Mouse (Mus musculus): Measurements from ENCODE around the gene Edf1. TPM values are rescaled to one million over a fixed set of nuclear protein-coding genes. Genes with fewer than 3 reads are reported as not detected.

Gene Edf1
- total RNA-seq, 1 experiment, result 179 TPM

GRCm38 (mm10) chr2:25575432-25576027 is 17.9 kb downstream of the Edf1 start:
- H3K9ac ChIP-seq (ENCODE audit: insufficient read depth, low read depth, low read length, poor library complexity, severe bottlenecking), result peak overlapping the region; percentile 28; the same call in 1 of the 2 replicates
- peak overlapping the region; percentile 49 to 54; a peak in 3 of 4 replicates for H3K4me3 ChIP-seq (ENCODE audit: insufficient read depth in 1 of 2, low read depth in 1 of 2, low read length in 2 of 2, poor library complexity in 1 of 2, severe bottlenecking in 1 of 2)
- H3K9me3 ChIP-seq (ENCODE audit: control insufficient read depth, insufficient read depth, low read depth, low read length), result no peaks in the 10 kb centered on the region
- in situ Hi-C loops (cut with MboI; ENCODE audit: low sequenced_read_pairs in 2 of 2, unreplicated experiment in 2 of 2), result no loop called here
- TF ChIP-seq HCFC1 (IDR thresholded peaks at IDR 0.05; ENCODE audit: borderline replicate concordance, insufficient read depth, low read length) (no peak), MAFK (IDR thresholded peaks at IDR 0.05; ENCODE audit: insufficient read depth, low read depth, low read length) (no peak), ZC3H11A (IDR thresholded peaks at IDR 0.05; ENCODE audit: borderline replicate concordance, low read depth, low read length) (no peak), CHD2 (IDR thresholded peaks at IDR 0.05; ENCODE audit: low read depth, low read length) (no peak), ZNF384 (IDR thresholded peaks at IDR 0.05; ENCODE audit: low read depth, low read length) (no peak)
- no peak overlapping the region for H3K27ac ChIP-seq (ENCODE audit: insufficient read depth, low read depth, low read length, poor library complexity, severe bottlenecking)
- H3K36me3 ChIP-seq (ENCODE audit: control insufficient read depth, insufficient read depth, low read length, poor library complexity, severe bottlenecking), result peaks cover 3% of the 10 kb centered on the region; the same call in 1 of the 2 replicates
- DNase-seq (ENCODE audit: low read depth, low spot score), result no peak
- peaks cover 0 to 29% of the 10 kb centered on the region in 2 experiments; a peak in 2 of 4 replicates for H3K4me1 ChIP-seq (ENCODE audit: control insufficient read depth in 2 of 2, insufficient read depth in 2 of 2, low read length in 2 of 2, poor library complexity in 1 of 2)

GRCm38 (mm10) chr2:25576028-25576850 is 18.6 kb downstream of the Edf1 start:
- H3K27ac ChIP-seq (ENCODE audit: insufficient read depth, low read depth, low read length, poor library complexity, severe bottlenecking), result no peak overlapping the region

GRCm38 (mm10) chr2:25576965-25577891 is 19.6 kb downstream of the Edf1 start:
- Histone ChIP-seq H3K9ac (ENCODE audit: insufficient read depth, low read depth, low read length, poor library complexity, severe bottlenecking) (peak overlapping the region; percentile 13), H3K36me3 (ENCODE audit: control insufficient read depth, insufficient read depth, low read length, poor library complexity, severe bottlenecking) (no peaks in the 10 kb centered on the region), H3K4me1 (ENCODE audit: control insufficient read depth in 2 of 2, insufficient read depth in 2 of 2, low read length in 2 of 2, poor library complexity in 1 of 2) (peaks cover 0 to 34% of the 10 kb centered on the region in 2 experiments; a peak in 2 of 4 replicates), H3K27ac (ENCODE audit: insufficient read depth, low read depth, low read length, poor library complexity, severe bottlenecking) (no peak overlapping the region), H3K4me3 (ENCODE audit: insufficient read depth in 1 of 2, low read depth in 1 of 2, low read length in 2 of 2, poor library complexity in 1 of 2, severe bottlenecking in 1 of 2) (peak overlapping the region; percentile 22 to 34; a peak in 3 of 4 replicates), H3K9me3 (ENCODE audit: control insufficient read depth, insufficient read depth, low read depth, low read length) (no peaks in the 10 kb centered on the region)
- TF ChIP-seq CHD2 (IDR thresholded peaks at IDR 0.05; ENCODE audit: low read depth, low read length) (no peak), ZC3H11A (IDR thresholded peaks at IDR 0.05; ENCODE audit: borderline replicate concordance, low read depth, low read length) (no peak), ZNF384 (IDR thresholded peaks at IDR 0.05; ENCODE audit: low read depth, low read length) (no peak), MAFK (IDR thresholded peaks at IDR 0.05; ENCODE audit: insufficient read depth, low read depth, low read length) (no peak), HCFC1 (IDR thresholded peaks at IDR 0.05; ENCODE audit: borderline replicate concordance, insufficient read depth, low read length) (no peak)
- no peak for DNase-seq (ENCODE audit: low read depth, low spot score)
- in situ Hi-C loops (cut with MboI; ENCODE audit: low sequenced_read_pairs in 2 of 2, unreplicated experiment in 2 of 2), result no loop called here

More at GRCm38 (mm10) chr2:25576028-25576850, 18.6 kb downstream of the Edf1 start:
- H3K4me3 ChIP-seq (ENCODE audit: insufficient read depth in 1 of 2, low read depth in 1 of 2, low read length in 2 of 2, poor library complexity in 1 of 2, severe bottlenecking in 1 of 2), result 0 out of 4 replicates have a peak overlapping the region, but pooled peaks of 1 of the 2 experiments have one; percentile 8
- DNase-seq (ENCODE audit: low read depth, low spot score), result no peak
- peaks cover 0 to 30% of the 10 kb centered on the region in 2 experiments; a peak in 2 of 4 replicates for H3K4me1 ChIP-seq (ENCODE audit: control insufficient read depth in 2 of 2, insufficient read depth in 2 of 2, low read length in 2 of 2, poor library complexity in 1 of 2)
- no peaks in the 10 kb centered on the region; the same call in 1 of the 2 replicates for H3K36me3 ChIP-seq (ENCODE audit: control insufficient read depth, insufficient read depth, low read length, poor library complexity, severe bottlenecking)
- no peaks in the 10 kb centered on the region for H3K9me3 ChIP-seq (ENCODE audit: control insufficient read depth, insufficient read depth, low read depth, low read length)
- in situ Hi-C loops (cut with MboI; ENCODE audit: low sequenced_read_pairs in 2 of 2, unreplicated experiment in 2 of 2), result no loop called here
- TF ChIP-seq MAFK (IDR thresholded peaks at IDR 0.05; ENCODE audit: insufficient read depth, low read depth, low read length) (no peak), HCFC1 (IDR thresholded peaks at IDR 0.05; ENCODE audit: borderline replicate concordance, insufficient read depth, low read length) (no peak), CHD2 (IDR thresholded peaks at IDR 0.05; ENCODE audit: low read depth, low read length) (no peak), ZNF384 (IDR thresholded peaks at IDR 0.05; ENCODE audit: low read depth, low read length) (no peak), ZC3H11A (IDR thresholded peaks at IDR 0.05; ENCODE audit: borderline replicate concordance, low read depth, low read length) (no peak)
- no peak overlapping the region for H3K9ac ChIP-seq (ENCODE audit: insufficient read depth, low read depth, low read length, poor library complexity, severe bottlenecking)
